Mouse (Mus musculus) forebrain, embryonic 11.5 days (tissue): ENCODE results near the gene Sh3bgrl3. TPM values are rescaled to one million over a fixed set of nuclear protein-coding genes. Genes with fewer than 3 reads are reported as not detected.

Experiments used
- ATAC-seq: fragments of 200-750 bp; cut with Nextera tagmentation; replicated peaks from 2 replicates; pipeline ENCODE4 v1.8.0; 2017; ENCODE audit warnings: moderate TSS enrichment; ENCODE audit not compliant: low FRiP score
- DNase-seq: peaks from one replicate; pipeline ENCODE4 v3.0.0-alpha.2; 2017; ENCODE audit warnings: low spot score
- H3K27ac ChIP-seq: fragments of 300-500 bp; sonication (generic); 2 replicates; pipeline ENCODE4 v1.5.1; 2014; ENCODE audit warnings: low read depth, low read length
- H3K27me3 ChIP-seq: fragments of 300-500 bp; sonication (generic); 2 replicates; pipeline ENCODE4 v1.6.1; 2014; ENCODE audit warnings: mild to moderate bottlenecking, low read length, mixed read lengths; ENCODE audit not compliant: control insufficient read depth, insufficient read depth
- H3K36me3 ChIP-seq: fragments of 300-500 bp; sonication (generic); 2 replicates; pipeline ENCODE4 v1.6.1; 2014; ENCODE audit warnings: mild to moderate bottlenecking, low read length, moderate library complexity, mixed read lengths; ENCODE audit not compliant: control insufficient read depth, insufficient read depth
- H3K4me1 ChIP-seq: fragments of 300-500 bp; sonication (generic); replicated peaks from 2 replicates; pipeline ENCODE4 v1.6.1; 2014; ENCODE audit warnings: low read length, mixed read lengths; ENCODE audit not compliant: control insufficient read depth, insufficient read depth
- H3K4me2 ChIP-seq: fragments of 300-500 bp; sonication (generic); 2 replicates; pipeline ENCODE4 v1.6.1; 2014; ENCODE audit warnings: low read depth, mild to moderate bottlenecking, low read length, moderate library complexity, mixed read lengths; ENCODE audit not compliant: severe bottlenecking
- H3K4me3 ChIP-seq: fragments of 300-500 bp; sonication (generic); 2 replicates; pipeline ENCODE4 v1.5.1; 2014; ENCODE audit warnings: low read depth, low read length
- H3K9ac ChIP-seq: fragments of 300-500 bp; sonication (generic); 2 replicates; pipeline ENCODE4 v1.6.1; 2014; ENCODE audit warnings: low read length
- H3K9me3 ChIP-seq: fragments of 300-500 bp; sonication (generic); 2 replicates; pipeline ENCODE4 v1.6.1; 2016; ENCODE audit warnings: low read length, mixed read lengths; ENCODE audit not compliant: control insufficient read depth
- WGBS: fragments of 180-500 bp; shearing (Covaris S2); extraction: QIAGEN DNeasy Blood & Tissue Kit; methylation state at CpG from one replicate; pipeline ENCODE4 v1.1.7; 2014; 5-methylcytosine and 5-hydroxymethylcytosine counted together
- polyA plus RNA-seq: library from polyadenylated mRNA; unstranded; fragments of >200 nt; fragmentation: Nextera tagmentation; extraction: Ambion mirVana; gene quantifications from 2 replicates; pipeline ENCODE4 v1.2.1, GENCODE M21; 2014

Gene Sh3bgrl3
- polyA plus RNA-seq, 1 experiment from 2014 or later, result 264 TPM

GRCm38 (mm10) chr4:134097015-134097608 lies 31.5 kb downstream of the Sh3bgrl3 start:
- H3K4me1 ChIP-seq, result no peaks in the 10 kb centered on the region
- no peak overlapping the region for H3K27ac ChIP-seq
- no peaks in the 10 kb centered on the region for H3K9me3 ChIP-seq
- DNase-seq (no peak), ATAC-seq (no peak)
- no peak overlapping the region for H3K4me3 ChIP-seq
- H3K9ac ChIP-seq, result no peak overlapping the region
- H3K27me3 ChIP-seq, result no peaks in the 10 kb centered on the region
- H3K4me2 ChIP-seq, result no peak overlapping the region
- WGBS, result 78% methylated on average over 5 of the region's 5 CpGs
- H3K36me3 ChIP-seq, result no peaks in the 10 kb centered on the region

DNA sequence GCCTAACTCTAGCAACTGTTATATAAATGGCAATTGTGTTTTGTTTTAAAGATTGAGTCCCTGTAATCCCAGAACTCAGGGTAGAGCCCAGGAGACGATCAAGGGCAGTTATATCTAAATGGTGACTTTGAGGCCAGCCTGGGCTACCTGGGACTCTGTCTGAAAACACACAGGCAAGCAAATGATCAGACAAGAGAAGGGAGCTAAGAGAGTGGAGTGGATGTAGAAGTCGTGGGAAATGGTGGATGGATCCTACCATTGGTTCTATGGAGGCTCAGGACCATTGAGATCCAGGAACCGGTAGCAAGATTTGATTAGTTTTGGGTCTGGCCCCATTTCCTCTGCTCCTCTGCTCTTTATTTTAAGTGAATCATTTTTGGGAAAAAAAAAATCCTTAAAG lies 32.5 kb downstream of the Sh3bgrl3 start:
- no peaks in the 10 kb centered on the region for H3K36me3 ChIP-seq
- WGBS, result 92% methylated on average over 3 of the region's 3 CpGs
- no peak overlapping the region for H3K4me2 ChIP-seq
- H3K9me3 ChIP-seq, result no peaks in the 10 kb centered on the region
- no peak overlapping the region for H3K27ac ChIP-seq
- no peak for ATAC-seq
- H3K9ac ChIP-seq, result no peak overlapping the region
- H3K4me1 ChIP-seq, result no peaks in the 10 kb centered on the region
- no peak overlapping the region for H3K4me3 ChIP-seq
- H3K27me3 ChIP-seq, result no peaks in the 10 kb centered on the region
- no peak for DNase-seq

GRCm38 (mm10) chr4:134094923-134095547 lies 33.6 kb downstream of the Sh3bgrl3 start, which contains the start of gene Cd52:
TSS of gene Cd52 (minus strand) at chr4:134095082.
- Histone ChIP-seq H3K4me1 (no peaks in the 10 kb centered on the region), H3K9ac (no peak within 1 kb of the TSS), H3K27ac (no peak within 1 kb of the TSS), H3K27me3 (no peaks in the 10 kb centered on the region), H3K9me3 (no peaks in the 10 kb centered on the region), H3K4me2 (no peak within 1 kb of the TSS), H3K36me3 (no peaks in the 10 kb centered on the region), H3K4me3 (no peak within 1 kb of the TSS)
- DNase-seq (no peak), ATAC-seq (no peak)
- 60% methylated on average over 3 of the region's 3 CpGs for WGBS

DNA sequence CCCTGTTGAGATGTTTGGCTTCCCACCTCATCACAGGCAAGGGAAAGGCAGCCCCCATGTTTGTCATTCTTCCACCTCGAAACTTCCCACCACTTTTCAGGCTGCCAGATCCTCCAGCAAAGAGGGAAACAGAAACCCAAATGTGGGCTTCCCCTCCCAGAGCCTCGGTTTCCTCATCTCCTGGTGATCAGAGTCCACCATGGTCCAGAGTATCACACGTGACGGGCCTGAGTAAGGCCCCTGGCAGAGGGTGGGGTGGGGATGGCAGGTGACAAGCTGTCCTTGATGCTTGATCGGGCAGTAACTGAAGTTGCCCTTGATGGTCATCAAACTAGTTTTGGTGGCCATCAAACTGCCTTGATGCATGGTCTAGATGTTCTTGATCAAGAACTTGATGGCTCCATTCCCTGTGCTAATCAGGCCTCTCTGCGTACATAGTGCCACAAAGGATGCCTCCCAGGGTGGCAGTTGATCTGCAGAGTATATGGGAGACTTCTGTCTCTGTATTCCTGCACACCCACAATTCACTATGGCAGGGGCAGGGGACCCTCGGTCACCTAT lies 34.5 kb downstream of the Sh3bgrl3 start:
- no peaks in the 10 kb centered on the region for H3K36me3 ChIP-seq
- H3K4me3 ChIP-seq, result no peak overlapping the region
- no peak overlapping the region for H3K27ac ChIP-seq
- H3K4me2 ChIP-seq, result no peak overlapping the region
- no peaks in the 10 kb centered on the region for H3K27me3 ChIP-seq
- ATAC-seq, result no peak
- H3K9ac ChIP-seq, result no peak overlapping the region
- DNase-seq, result no peak
- H3K4me1 ChIP-seq, result no peaks in the 10 kb centered on the region
- no peaks in the 10 kb centered on the region for H3K9me3 ChIP-seq
- WGBS, result 91% methylated on average over 7 of the region's 7 CpGs

- Histone ChIP-seq H3K4me2 (no peak overlapping the region), H3K9ac (no peak overlapping the region), H3K27me3 (no peaks in the 10 kb centered on the region), H3K4me3 (no peak overlapping the region), H3K9me3 (no peaks in the 10 kb centered on the region), H3K36me3 (no peaks in the 10 kb centered on the region), H3K4me1 (no peaks in the 10 kb centered on the region), H3K27ac (no peak overlapping the region)
- ATAC-seq (no peak), DNase-seq (no peak)
- 69% methylated on average over 6 of the region's 6 CpGs for WGBS
Observed at GRCm38 (mm10) chr4:134092382-134093288, 36.0 kb downstream of the Sh3bgrl3 start.

DNA sequence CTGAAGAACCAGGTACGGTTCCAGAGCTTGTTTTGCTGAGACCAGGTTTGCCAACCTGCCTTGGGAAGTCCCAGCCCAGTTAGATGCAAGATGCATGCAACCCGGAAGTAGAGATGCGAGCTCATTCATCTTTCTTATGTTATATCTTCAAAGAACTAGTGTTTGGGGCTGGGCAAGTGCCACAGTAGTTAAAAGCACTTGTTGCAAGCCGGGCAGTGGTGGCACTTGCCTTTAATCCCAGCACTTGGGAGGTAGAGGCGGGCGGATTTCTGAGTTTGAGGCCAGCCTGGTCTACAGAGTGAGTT lies 37.4 kb downstream of the Sh3bgrl3 start:
- Histone ChIP-seq H3K27me3 (no peaks in the 10 kb centered on the region), H3K4me3 (no peak overlapping the region), H3K9me3 (no peaks in the 10 kb centered on the region), H3K4me1 (no peaks in the 10 kb centered on the region), H3K4me2 (no peak overlapping the region), H3K27ac (no peak overlapping the region), H3K9ac (no peak overlapping the region), H3K36me3 (no peaks in the 10 kb centered on the region)
- DNase-seq (no peak), ATAC-seq (no peak)
- 93% methylated on average over 6 of the region's 6 CpGs for WGBS

DNA sequence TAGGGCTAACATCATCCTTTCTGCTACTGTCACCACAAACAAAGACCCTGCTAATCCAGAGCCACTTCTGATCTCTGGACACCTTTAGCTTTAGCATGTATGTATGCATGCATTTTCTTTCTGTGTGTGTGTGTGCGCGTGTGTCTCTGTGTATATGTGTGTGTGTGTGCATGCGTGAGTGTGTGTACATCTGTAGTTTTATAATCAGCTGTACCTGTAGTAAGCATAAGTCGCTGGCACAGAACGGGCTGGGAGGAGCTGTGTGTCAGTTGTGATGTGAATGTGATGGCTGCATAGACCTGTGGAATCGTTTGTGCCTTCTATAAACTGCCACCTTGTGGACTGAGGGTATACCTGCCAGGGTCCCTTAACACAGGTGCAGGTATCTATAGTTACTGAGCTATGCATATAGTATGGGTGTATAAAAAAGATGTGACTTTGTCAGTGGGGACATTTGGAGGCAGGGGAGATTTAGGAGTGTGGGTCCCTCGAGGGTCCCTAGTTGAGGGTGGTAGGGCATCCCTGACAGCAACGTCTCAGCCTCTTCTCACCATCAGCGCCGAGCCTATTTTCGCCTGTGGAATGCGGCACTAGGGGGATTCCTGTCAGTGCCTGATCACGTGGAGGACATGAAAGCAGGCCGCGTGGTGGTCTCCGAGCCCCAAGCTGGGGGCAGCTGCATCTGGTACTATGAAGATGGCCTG lies 37.9 kb downstream of the Sh3bgrl3 start:
- H3K9ac ChIP-seq, result no peak overlapping the region
- H3K4me1 ChIP-seq, result no peaks in the 10 kb centered on the region
- no peaks in the 10 kb centered on the region for H3K36me3 ChIP-seq
- no peak overlapping the region for H3K27ac ChIP-seq
- DNase-seq (no peak), ATAC-seq (no peak)
- 85% methylated on average over 16 of the region's 16 CpGs for WGBS
- no peaks in the 10 kb centered on the region for H3K9me3 ChIP-seq
- H3K27me3 ChIP-seq, result no peaks in the 10 kb centered on the region
- no peak overlapping the region for H3K4me3 ChIP-seq
- H3K4me2 ChIP-seq, result no peak overlapping the region

DNA sequence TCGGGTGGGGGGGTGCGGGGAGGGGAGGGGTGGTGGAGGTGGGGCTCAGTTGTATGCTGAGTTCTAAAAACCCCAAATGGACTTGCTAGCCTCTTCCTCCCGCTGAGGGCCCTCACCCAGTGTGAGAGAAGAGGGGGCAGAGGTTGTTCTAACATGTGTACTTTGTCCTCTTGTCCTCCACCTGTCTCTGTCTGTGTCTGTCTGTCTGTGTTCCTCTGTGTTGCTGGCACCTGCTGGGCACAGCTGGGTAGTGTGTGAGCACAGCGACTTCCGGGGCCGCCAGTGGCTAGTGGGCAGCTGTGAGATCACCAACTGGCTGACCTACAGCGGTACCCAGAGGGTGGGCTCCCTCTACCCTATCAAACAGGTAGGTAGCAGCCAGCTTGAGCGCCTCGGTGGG lies 39.6 kb downstream of the Sh3bgrl3 start:
- peaks cover 3% of the 10 kb centered on the region; the same call in 1 of the 2 replicates for H3K9me3 ChIP-seq
- ATAC-seq, result no peak
- 81% methylated on average over 9 of the region's 9 CpGs for WGBS
- H3K27me3 ChIP-seq, result no peaks in the 10 kb centered on the region
- no peak overlapping the region for H3K27ac ChIP-seq
- H3K9ac ChIP-seq, result no peak overlapping the region
- H3K4me1 ChIP-seq, result no peaks in the 10 kb centered on the region
- no peaks in the 10 kb centered on the region for H3K36me3 ChIP-seq
- H3K4me2 ChIP-seq, result no peak overlapping the region
- DNase-seq, result no peak
- no peak overlapping the region for H3K4me3 ChIP-seq
